Mouse (Mus musculus) liver (tissue): ENCODE data around the gene A3galt2.

Experiments
- DNase-seq: peaks from one replicate; pipeline ENCODE4 v3.0.0-alpha.2; 2020; ENCODE audit warnings: mixed read lengths

Gene A3galt2

DNA sequence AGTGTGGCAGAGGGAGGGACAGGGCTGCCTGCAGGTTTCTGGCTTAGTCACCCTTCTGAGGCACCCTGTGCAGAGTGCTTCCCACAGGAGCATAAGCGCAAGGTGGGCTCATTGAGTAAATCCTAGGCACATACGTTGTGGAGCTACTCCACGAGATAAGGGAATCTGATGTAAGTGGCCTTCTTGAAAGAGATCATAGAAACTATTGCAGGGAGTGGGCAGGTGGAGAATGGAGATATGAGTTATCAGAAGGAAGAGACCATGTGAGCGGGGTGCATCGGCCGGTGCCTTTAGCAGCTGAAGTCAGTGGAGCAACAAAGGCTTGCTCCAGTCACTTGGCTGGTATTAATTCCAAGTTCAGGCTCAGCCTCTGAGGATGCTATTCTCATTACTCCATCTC is 4.9 kb downstream of the A3galt2 start:
- peak; percentile 58 for DNase-seq

DNA sequence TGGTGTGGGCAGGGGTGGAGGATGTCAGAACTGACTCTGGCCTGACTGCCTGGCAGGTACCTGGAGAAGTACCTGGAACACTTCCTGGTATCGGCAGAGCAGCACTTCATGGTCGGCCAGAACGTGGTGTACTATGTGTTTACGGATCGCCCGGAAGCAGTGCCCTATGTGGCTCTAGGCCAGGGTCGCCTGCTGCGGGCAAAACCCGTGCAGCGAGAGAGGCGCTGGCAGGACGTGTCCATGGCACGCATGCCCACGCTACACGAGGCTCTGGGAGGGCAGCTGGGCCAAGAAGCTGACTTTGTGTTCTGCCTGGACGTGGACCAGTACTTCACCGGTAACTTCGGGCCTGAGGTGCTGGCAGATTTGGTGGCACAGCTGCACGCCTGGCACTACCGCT is 11.8 kb downstream of the A3galt2 start:
- DNase-seq: no peak

DNA sequence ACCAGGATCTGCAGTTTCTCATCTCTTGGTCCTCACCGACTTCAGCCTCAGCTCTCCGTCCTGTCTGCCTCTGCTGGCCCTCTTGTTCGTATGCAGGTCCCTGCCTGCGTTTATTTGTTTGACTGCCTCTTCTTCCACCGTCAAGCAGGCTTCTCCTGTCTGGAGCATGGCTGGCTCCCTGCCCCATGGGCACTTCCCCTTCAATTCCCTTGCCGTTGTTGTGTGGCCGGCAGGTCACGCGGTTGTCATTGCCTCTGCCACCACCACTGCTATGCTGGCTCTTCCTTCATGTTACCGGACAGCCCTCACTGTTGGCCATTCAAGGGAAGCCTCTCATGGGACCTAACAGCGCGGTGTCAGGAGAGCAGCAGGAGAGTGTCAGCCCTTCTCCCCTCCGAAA is 13.0 kb downstream of the A3galt2 start:
- DNase-seq: no peak

DNA sequence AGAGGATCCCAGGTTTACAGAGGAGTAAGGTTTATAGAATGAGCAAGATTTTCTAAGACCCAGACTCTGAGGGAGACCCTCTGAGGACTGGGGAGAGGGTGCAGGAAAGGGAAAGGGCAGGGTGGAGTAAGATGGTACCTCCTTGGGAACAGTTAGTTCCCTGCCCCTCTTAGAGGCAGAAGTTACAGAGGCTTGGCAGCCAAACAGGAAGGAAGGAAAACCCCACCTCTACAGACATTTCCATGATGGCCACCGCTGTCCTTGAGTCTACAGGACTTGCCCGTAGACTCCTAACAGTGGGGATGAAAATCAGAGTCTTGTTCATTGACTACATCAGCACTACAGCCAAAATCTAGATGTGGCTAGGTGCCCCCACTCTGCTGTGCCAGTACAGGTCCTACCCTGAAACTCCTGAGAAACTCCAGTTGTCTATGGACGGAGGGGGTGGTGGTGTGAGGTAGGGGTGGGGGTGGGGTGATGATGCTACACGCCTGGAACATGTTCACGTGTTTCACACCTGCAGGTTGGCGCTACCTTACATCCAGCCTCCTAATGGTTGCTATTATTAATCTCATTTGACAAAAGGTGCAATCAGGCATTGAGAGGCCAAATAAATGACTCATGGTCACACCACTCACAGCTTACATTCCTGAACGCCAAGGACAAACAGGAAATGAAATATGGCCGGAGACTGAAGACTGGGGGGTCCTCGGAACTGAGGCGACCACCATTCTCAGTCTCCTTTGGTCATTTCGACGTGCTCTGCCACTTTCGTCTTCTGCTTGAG is 14.6 kb downstream of the A3galt2 start:
- DNase-seq: no peak

DNA sequence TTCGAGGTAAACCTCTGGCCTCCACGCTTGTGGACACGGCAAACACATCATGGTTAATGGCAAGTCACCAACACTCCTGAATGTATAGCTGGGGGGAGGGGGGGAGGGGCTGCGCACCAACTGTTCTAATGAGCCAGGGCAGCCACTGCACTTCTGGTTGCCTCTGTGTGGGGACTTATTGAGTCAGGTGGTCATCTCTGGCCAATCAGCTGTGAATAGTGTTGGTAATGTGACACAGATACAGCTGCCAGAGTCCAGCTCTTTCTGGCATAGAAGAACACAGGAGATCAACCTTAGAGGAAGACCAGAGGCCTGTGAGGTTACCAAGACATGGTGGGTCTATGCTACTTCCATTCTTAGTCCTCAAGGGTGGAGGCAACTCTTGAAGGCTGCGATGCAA is 15.5 kb downstream of the A3galt2 start:
- DNase-seq: no peak

DNA sequence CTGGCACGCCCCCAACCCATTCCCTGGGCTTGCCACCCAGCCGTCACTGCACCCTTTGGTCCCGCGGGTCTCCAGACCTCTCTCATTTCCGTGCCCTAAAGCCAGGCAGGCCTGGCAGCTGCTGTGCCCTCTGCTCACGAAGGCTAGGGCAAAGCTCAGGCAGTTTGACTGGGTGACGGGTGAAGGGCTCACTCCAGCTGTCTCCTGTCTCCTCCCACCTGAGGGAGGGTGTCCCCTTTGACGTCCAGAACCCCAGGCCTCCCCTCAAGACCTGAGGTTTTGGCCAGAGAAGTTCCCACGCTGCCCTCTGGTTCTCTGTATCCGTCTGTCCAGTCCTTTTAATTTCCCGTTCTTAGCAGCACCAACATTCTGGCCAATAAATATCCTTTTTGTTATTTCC is 18.7 kb downstream of the A3galt2 start:
- no peak for DNase-seq

DNA sequence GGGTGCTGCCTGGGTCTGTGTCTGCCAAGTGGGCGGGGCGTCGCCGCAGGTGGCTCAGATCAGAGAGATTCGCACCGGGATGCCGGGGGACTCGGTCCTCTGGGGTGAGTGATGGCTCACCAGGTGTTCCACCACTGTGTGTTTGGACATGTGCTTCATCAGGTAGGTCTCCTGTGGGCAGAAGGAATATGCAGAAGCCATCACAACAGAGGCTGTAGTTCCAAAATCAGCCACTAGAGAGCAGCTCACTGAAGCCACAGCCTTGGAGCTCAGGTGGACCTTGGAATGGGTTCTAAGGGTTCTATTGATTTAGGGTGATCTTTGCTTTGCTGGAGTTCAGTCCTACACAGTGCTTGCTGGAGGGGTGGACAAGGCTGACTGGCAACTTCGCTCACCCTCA is 19.3 kb downstream of the A3galt2 start:
- peak; percentile 37 for DNase-seq

DNA sequence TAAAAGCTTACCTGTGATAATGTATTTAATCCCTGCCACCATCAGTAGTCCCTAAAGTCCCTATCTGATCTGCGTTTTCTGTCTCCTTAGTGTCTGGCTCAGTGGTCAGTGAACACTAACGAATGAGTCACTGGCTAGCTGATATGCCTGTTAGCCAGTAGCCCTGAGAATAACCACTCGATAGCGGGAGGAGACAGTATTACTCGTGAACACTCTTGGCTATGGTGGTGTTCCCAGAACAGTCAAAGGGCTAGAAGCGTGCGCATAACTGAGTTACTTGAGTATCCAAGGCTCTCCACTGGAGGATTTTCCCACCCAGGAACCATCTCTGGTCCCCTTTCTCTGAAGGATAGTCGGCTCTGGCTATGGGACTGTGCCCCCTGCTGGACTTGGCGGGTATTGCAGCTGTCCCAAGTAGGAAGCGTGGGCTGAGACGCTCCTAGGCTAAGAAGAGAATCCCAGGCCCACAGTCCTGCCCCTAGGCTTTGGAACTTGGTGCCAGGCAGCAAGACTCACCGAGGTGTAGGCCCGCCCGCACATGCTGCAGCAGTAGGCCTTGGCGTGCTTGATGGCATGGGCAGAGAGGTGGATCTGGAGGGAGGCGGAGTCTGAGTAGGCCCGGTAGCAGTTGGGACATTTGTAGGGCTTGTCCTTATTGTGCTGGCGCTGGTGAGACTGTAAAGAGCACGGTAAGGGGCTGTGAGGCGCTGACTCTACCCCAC is 21.6 kb downstream of the A3galt2 start:
- DNase-seq: peak; percentile 75

DNA sequence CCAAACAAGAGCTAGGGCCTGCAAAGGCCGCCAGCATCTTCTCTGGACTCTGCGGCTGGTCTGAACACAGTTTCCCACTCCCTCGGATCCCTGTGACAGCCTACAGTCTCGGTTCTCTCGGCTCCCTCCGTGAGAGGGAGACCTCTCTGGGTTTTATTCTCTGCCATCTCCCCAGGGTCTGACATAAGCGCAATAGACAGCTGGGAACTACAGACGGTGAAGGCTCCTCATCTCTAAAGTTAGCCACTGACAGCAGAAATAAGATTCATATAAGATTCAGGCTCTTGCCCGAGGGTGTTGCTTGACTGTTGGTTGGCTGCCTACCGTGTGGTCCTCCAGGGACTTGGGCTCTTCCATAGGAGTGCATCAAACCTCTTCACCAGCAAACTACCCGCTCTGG is 22.4 kb downstream of the A3galt2 start:
- no peak for DNase-seq

DNA sequence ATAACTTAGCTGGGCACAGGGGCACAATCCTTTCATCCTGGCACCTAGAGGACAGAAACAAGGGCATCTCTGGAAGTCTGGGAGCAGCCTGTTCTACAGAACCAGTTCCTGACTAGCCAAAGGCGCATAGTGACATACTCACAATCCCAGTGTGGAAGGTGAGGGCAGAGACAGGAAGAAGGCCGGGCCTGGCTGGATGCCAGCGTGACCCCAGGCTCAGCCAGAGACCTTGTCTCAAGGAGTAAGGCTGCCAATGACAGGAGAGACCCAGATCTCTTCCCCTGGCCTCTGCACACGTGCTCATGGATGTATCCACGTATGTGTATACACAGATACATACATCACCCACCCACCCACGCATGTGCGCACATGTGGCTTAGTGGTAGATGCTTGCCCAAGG is 26.9 kb downstream of the A3galt2 start:
- DNase-seq: no peak

DNA sequence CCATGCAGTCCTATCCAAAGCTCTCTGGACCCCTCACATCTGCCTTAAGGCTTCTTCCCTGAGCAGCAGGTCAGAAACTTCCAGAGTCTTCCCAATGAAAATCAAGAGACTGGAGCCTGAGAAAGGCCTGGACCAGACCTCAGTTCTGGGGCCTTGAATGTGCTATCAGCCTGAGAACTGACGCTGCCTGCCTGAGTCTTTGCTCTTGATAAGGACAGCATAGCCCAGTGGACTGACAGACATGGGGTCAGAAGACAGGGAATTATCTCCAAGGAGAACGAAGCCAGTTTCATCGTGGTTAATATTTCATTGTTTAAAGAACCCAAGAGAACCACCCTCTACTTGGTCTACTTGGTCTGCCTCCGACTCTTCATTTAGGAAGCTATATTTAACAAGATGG is 27.5 kb downstream of the A3galt2 start:
- peak; percentile 33 for DNase-seq

DNA sequence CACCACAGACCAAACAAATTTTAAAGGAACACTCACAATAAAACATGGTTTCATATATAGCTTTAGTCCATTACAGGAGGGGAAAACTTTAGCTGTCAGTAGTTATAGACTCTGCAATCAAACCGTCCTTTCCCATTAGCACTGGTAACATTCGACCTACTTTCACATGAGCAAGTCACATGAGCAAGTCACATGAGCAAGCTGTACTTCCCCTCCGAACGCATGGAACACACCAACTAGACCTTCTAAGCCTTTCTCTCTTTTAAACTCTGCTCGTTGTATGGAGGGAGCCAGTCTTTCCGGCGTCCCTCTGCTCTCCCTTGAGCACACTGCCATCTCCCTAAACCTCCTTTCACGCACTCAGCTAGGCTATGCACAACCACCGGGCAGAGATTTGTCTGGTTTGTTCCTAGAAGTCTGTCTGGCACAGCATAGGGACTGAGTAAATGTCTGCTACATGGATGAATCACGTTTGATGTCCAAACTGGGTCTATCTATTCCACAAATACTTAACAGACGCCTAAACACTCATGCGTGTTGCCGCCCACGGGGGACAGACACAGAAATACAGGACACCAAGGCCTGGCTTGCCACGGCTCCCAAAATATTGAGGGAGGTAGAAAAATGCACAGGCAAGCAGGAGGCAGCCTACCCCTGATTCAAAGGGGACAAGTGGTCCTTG is 29.9 kb downstream of the A3galt2 start:
- no peak for DNase-seq

DNA sequence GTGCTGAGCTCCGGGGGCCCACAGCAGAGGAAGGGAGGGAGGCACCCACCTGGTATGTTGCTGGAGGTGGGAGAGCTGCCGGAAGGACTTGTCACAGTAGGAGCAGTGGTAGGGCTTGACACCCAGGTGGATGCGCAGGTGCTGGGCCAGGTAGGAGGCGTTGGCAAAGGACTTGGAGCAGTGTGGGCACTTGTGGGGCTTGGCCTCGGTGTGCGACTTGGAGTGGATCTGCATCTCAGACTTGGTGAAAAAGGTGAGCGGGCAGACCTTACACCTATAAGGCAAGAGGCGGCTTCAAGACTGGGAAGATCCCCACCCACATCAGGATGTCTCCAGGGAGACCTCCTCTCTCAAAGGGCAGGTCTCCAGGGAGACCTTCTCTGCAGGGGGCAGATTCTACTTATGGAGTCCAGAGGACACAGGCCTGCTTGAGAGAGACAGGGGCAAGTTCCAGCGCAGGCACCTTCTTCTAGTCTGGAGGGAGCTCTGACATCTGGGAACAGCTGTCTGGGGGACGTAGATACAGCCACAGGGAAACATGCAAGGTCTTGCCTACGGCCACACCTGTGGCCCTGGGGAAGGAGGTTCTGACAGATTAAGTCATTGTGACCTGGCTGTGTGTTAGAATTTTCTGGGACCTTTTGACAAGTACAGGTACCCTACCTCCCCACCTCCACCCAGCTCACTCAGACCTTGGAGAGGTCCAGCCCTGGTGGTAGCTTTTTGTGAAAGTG is 30.9 kb downstream of the A3galt2 start:
- DNase-seq: no peak

DNA sequence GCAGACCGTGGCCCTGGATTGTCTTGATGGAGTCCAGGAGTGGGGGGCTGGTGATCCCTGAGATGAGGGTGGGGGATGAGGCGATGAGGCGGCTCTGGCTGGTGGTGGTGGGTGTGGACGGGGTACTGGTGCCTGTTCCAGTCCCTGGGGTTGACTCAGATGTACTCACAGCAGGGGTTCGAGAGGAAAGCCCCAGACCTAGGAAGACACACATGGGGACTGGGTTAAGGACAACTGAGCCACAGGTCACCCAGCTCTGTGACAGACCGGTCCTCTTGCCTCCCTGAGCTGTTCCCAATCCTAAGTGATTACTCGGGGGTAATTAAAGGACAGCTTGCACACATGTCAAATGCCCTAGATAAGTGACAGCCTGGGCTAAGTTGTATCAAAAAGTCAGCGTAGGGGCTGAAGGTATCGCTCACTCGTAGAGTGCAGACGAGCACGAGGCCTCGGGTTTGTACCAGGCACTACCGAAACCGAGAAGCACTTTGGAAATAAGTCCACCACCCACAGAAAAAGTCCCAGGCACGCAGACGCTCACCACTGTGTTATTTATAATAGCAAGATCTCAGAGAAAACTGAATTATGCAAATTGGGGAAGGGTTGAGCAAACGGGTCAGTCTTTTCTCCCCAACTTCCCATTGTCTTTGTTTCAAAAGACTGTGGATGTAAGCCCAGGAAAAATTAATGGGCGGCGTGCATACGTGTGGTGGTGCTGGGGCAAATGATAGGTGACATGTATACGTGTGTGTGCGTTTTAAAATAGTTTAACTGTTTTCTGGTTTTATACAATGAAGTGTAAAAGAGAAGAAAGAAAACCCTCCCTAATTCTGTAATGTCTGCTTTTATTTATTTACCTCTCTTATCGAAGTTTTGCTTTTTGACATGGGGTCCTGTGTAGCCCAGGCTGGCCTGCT is 32.1 kb downstream of the A3galt2 start:
- no peak for DNase-seq

DNA sequence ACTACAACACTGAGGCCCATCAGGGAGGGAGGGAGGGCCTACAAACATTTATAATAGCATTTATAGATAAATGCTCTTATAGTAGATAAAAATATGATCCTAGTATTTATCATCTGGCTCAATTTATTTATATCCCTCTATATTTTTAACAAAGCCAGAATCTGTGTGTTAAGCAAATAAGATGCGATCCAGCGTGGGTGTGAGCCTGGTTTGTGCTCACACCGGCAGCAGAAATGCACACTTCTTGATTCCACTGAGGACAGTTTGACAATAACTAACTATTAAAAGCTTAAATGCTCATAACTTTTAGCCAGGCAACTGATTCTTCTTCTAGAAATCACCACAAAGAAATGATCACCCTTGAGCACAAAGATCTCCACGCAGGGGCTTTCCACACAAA is 32.9 kb downstream of the A3galt2 start:
- no peak for DNase-seq

DNA sequence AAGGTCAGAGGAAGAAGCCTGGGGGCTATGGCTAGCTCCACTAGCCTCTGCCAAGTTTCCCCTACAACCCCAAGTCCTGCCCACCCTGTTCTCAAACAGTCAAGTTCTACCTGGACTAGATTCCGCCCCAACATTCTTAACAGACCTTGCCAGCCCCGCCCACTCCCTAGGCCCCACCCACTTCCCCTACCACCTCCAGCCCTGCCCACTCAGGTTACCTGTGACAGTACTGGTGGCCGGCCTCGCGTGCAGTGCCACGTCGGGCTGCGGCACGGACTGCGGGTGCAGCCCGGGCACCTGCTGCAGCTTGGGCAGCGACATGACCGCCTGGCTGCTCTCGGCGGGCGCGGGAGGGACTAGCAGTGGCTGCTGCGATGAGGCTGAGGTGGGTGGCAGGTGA is 34.5 kb downstream of the A3galt2 start:
- DNase-seq: peak; percentile 42

DNA sequence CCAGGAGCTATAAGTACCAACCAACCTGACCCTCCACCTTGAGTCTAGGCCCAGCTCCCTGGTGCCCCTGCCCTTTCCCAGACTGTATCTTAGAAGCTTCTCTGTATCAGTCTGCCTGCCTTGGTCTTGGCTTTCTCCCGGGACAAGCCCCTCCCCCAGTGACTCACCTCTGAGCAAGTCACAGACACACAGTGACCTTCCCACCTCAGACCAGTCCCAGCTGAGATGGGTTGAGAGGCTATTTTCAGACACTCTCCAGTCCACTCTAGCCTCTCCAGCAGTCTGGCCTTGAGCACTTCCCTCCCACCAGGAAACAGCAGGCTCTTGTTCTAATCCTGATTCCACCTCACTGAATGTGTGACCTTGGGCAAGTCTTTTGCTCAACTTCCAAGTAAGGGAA is 38.5 kb downstream of the A3galt2 start:
- DNase-seq: no peak

DNA sequence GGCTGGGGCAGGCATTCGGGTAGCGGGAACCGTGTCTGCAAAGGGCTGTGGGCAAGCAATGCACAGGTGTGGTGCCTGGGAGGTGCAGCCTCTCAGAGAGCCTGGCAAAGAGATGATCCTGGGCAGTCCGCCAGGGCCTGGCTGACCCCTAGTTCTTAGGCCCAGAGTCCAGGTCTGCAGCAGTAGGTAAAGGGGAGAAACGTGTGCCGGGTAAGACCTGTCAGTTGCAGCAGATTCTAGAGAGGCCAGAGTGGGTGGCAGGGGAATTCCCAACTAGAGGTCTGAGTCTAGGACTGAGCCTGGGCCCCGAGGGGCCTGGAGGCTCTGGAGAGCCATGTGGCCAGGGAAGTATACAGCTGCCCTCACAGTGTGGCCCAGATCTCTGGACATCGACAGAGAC is 39.0 kb downstream of the A3galt2 start:
- no peak for DNase-seq

DNA sequence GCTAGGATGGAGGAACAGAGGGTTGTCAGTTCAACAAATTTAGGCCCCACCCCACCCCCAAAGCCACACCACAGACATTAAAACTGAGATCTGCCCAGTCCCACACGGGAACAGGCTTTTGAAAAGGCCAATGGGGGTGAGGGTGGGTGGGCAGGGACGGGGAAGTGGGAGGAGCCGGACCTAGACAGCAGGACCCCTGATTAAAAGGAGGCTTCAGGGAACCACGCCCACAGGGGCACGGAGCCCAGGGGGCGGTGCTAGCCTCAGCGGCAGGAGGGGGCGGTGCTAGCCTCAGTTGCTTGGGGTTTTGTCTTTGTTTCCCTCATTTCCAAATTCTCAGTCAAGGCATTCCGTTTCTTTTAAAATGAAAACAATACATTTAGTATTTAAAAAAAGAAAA is 40.4 kb downstream of the A3galt2 start:
- DNase-seq: peak; percentile 62

DNA sequence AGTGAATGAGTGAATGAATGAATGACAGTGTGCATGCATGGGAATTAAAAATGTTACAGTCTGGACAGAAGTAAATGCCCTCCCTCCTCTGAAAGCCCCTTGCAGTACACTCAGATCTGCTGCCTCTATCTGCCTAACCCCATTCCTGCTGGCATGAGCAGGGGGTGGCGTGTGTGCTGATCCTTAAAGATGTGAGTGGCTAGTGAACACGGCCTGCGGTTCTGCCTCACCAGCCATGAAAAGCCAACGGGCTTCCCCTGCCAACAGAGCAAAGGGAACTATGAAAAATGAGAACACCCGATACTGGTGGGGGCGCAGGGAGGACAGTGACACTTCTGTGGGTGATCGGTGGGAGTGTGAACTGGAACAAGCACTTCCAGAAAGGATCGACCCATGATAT is 41.6 kb downstream of the A3galt2 start:
- no peak for DNase-seq

DNA sequence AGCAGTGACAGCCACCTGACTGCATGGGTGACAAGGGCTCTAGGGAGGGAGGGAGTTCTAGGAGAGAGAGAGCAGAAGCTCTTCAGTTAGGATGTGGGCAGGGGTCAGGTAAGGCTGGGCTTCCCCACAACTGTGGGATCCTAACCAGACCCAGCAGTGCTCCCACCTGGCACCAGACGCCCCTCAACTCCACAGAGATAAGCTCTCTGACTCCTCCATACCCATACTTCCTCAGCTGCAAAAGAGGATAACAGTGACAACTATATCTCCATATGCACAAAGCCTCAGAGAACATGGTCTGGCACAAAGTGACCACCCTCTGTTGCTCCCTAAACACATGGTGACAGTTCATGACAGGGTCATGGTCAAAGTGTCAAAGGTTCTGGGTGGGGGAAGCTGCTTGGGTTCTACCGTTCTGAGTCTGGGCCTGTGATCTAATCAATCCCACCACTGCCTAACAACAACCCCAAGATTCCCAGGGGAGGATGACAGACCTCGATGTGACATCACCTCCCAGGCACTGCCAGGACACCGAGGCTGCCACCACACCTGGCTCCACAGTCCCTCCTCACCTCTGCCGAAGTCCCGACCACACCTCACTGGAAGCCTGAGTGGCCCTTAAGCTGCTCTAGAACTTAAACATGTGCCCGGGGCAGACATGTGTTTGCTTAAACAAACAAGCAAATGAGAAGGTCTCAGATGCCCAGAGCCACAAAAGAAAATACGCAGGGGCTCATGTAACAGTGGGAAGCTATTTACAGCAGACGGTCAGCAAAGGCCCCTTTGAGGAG is 46.7 kb downstream of the A3galt2 start:
- DNase-seq: no peak
